Mouse (Mus musculus): ENCODE results near the gene Ahnak. TPM values are rescaled to one million over a fixed set of nuclear protein-coding genes. Genes with fewer than 3 reads are reported as not detected.
A peak's percentile ranks its signal among the peaks of the same experiment; 100 is the strongest.
"Not testable (repeated sequence)": the region's sequence is repeated elsewhere in the genome, so short reads cannot be mapped to it uniquely, and the experiment has no call there.

Ahnak gene
- polyA plus RNA-seq, 1 experiment = 163 TPM

GRCm38 (mm10) chr19:8966198-8966589, 22.9 kb upstream of the Ahnak start:
- H3K36me3 ChIP-seq (ENCODE audit: control insufficient read depth, insufficient read depth, low read length, poor library complexity, severe bottlenecking) = peaks cover 78% of the 10 kb centered on the region
- peak overlapping the region; percentile 75 for H3K27ac ChIP-seq (ENCODE audit: insufficient read depth, low read length)
- H3K9ac ChIP-seq (ENCODE audit: low read depth, poor library complexity, severe bottlenecking) = peak overlapping the region; percentile 63
- peak overlapping the region; percentile 93 for H3K4me3 ChIP-seq (ENCODE audit: low read depth, low read length)
- no peaks in the 10 kb centered on the region for H3K27me3 ChIP-seq (ENCODE audit: control insufficient read depth, insufficient read depth, low read length, poor library complexity, severe bottlenecking)
- TF ChIP-seq EP300 (IDR thresholded peaks at IDR 0.05; ENCODE audit: insufficient read depth, low read depth, low read length) = no peak
- no peak for TF ChIP-seq CTCF (IDR thresholded peaks at IDR 0.05; ENCODE audit: low read depth, low read length)
- no peak for TF ChIP-seq POLR2A (IDR thresholded peaks at IDR 0.05; ENCODE audit: insufficient read depth, low read length)
- H3K4me1 ChIP-seq (ENCODE audit: control insufficient read depth, insufficient read depth, low read length) = no peaks in the 10 kb centered on the region
- no peaks in the 10 kb centered on the region for H3K9me3 ChIP-seq (replicated peaks; ENCODE audit: control insufficient read depth, insufficient read depth, low read length, poor library complexity, severe bottlenecking)

- no peaks in the 10 kb centered on the region for H3K9me3 ChIP-seq (replicated peaks; ENCODE audit: control insufficient read depth, insufficient read depth, low read length, poor library complexity, severe bottlenecking)
- no peak for TF ChIP-seq CTCF (IDR thresholded peaks at IDR 0.05; ENCODE audit: low read depth, low read length)
- TF ChIP-seq EP300 (IDR thresholded peaks at IDR 0.05; ENCODE audit: insufficient read depth, low read depth, low read length) = no peak
- peak; percentile 18 for TF ChIP-seq POLR2A (IDR thresholded peaks at IDR 0.05; ENCODE audit: insufficient read depth, low read length)
- peak within 1 kb of the TSS; percentile 98 for H3K9ac ChIP-seq (ENCODE audit: low read depth, poor library complexity, severe bottlenecking)
- peaks cover 79% of the 10 kb centered on the region for H3K36me3 ChIP-seq (ENCODE audit: control insufficient read depth, insufficient read depth, low read length, poor library complexity, severe bottlenecking)
- H3K4me1 ChIP-seq (ENCODE audit: control insufficient read depth, insufficient read depth, low read length) = no peaks in the 10 kb centered on the region
- peak within 1 kb of the TSS; percentile 99 for H3K4me3 ChIP-seq (ENCODE audit: low read depth, low read length)
- H3K27me3 ChIP-seq (ENCODE audit: control insufficient read depth, insufficient read depth, low read length, poor library complexity, severe bottlenecking) = no peaks in the 10 kb centered on the region
- peak within 1 kb of the TSS; percentile 75 for H3K27ac ChIP-seq (ENCODE audit: insufficient read depth, low read length)
Observed at GRCm38 (mm10) chr19:8966590-8967372, 22.3 kb upstream of the Ahnak start, which contains the start of gene Eef1g. Gene Eef1g, plus strand, starts transcription at chr19:8967041.

GRCm38 (mm10) chr19:8967373-8967743, 21.7 kb upstream of the Ahnak start:
- H3K27ac ChIP-seq (ENCODE audit: insufficient read depth, low read length) = peak overlapping the region; percentile 75
- peak overlapping the region; percentile 99 for H3K4me3 ChIP-seq (ENCODE audit: low read depth, low read length)
- H3K36me3 ChIP-seq (ENCODE audit: control insufficient read depth, insufficient read depth, low read length, poor library complexity, severe bottlenecking) = peaks cover 79% of the 10 kb centered on the region
- H3K4me1 ChIP-seq (ENCODE audit: control insufficient read depth, insufficient read depth, low read length) = no peaks in the 10 kb centered on the region
- H3K9ac ChIP-seq (ENCODE audit: low read depth, poor library complexity, severe bottlenecking) = peak overlapping the region; percentile 98
- no peaks in the 10 kb centered on the region for H3K9me3 ChIP-seq (replicated peaks; ENCODE audit: control insufficient read depth, insufficient read depth, low read length, poor library complexity, severe bottlenecking)
- TF ChIP-seq POLR2A (IDR thresholded peaks at IDR 0.05; ENCODE audit: insufficient read depth, low read length) (no peak), CTCF (IDR thresholded peaks at IDR 0.05; ENCODE audit: low read depth, low read length) (no peak), EP300 (IDR thresholded peaks at IDR 0.05; ENCODE audit: insufficient read depth, low read depth, low read length) (no peak)
- H3K27me3 ChIP-seq (ENCODE audit: control insufficient read depth, insufficient read depth, low read length, poor library complexity, severe bottlenecking) = no peaks in the 10 kb centered on the region

GRCm38 (mm10) chr19:8967893-8968292, 21.2 kb upstream of the Ahnak start:
- Histone ChIP-seq H3K27ac (ENCODE audit: insufficient read depth, low read length) (peak overlapping the region; percentile 75), H3K36me3 (ENCODE audit: control insufficient read depth, insufficient read depth, low read length, poor library complexity, severe bottlenecking) (peaks cover 79% of the 10 kb centered on the region)
- no peak for TF ChIP-seq CTCF (IDR thresholded peaks at IDR 0.05; ENCODE audit: low read depth, low read length)

GRCm38 (mm10) chr19:8972491-8972890, 16.6 kb upstream of the Ahnak start:
- H3K27ac ChIP-seq (ENCODE audit: insufficient read depth, low read length); H3K27me3 ChIP-seq (ENCODE audit: control insufficient read depth, insufficient read depth, low read length, poor library complexity, severe bottlenecking); H3K9me3 ChIP-seq (replicated peaks; ENCODE audit: control insufficient read depth, insufficient read depth, low read length, poor library complexity, severe bottlenecking); H3K4me1 ChIP-seq (ENCODE audit: control insufficient read depth, insufficient read depth, low read length); H3K9ac ChIP-seq (ENCODE audit: low read depth, poor library complexity, severe bottlenecking); H3K4me3 ChIP-seq (ENCODE audit: low read depth, low read length): not testable (repeated sequence)
- peaks cover 95% of the 10 kb centered on the region for H3K36me3 ChIP-seq (ENCODE audit: control insufficient read depth, insufficient read depth, low read length, poor library complexity, severe bottlenecking)

More at GRCm38 (mm10) chr19:8967893-8968292, 21.2 kb upstream of the Ahnak start:
- H3K4me3 ChIP-seq (ENCODE audit: low read depth, low read length) = peak overlapping the region; percentile 99
- peak overlapping the region; percentile 98 for H3K9ac ChIP-seq (ENCODE audit: low read depth, poor library complexity, severe bottlenecking)
- no peaks in the 10 kb centered on the region for H3K9me3 ChIP-seq (replicated peaks; ENCODE audit: control insufficient read depth, insufficient read depth, low read length, poor library complexity, severe bottlenecking)
- H3K27me3 ChIP-seq (ENCODE audit: control insufficient read depth, insufficient read depth, low read length, poor library complexity, severe bottlenecking) = no peaks in the 10 kb centered on the region
- H3K4me1 ChIP-seq (ENCODE audit: control insufficient read depth, insufficient read depth, low read length) = no peaks in the 10 kb centered on the region

GRCm38 (mm10) chr19:8974638-8975037, 14.4 kb upstream of the Ahnak start:
- H3K4me3 ChIP-seq (ENCODE audit: low read depth, low read length) = no peak overlapping the region
- H3K9me3 ChIP-seq (replicated peaks; ENCODE audit: control insufficient read depth, insufficient read depth, low read length, poor library complexity, severe bottlenecking) = no peaks in the 10 kb centered on the region

More at GRCm38 (mm10) chr19:8974638-8975037, 14.4 kb upstream of the Ahnak start:
- Histone ChIP-seq H3K27me3 (ENCODE audit: control insufficient read depth, insufficient read depth, low read length, poor library complexity, severe bottlenecking) (no peaks in the 10 kb centered on the region), H3K9ac (ENCODE audit: low read depth, poor library complexity, severe bottlenecking) (no peak overlapping the region), H3K36me3 (ENCODE audit: control insufficient read depth, insufficient read depth, low read length, poor library complexity, severe bottlenecking) (peaks cover 96% of the 10 kb centered on the region), H3K4me1 (ENCODE audit: control insufficient read depth, insufficient read depth, low read length) (peaks cover 1% of the 10 kb centered on the region), H3K27ac (ENCODE audit: insufficient read depth, low read length) (0 out of 2 replicates have a peak overlapping the region, but pooled peaks have one; percentile 25)
- TF ChIP-seq CTCF (IDR thresholded peaks at IDR 0.05; ENCODE audit: low read depth, low read length) (no peak), EP300 (IDR thresholded peaks at IDR 0.05; ENCODE audit: insufficient read depth, low read depth, low read length) (no peak), POLR2A (IDR thresholded peaks at IDR 0.05; ENCODE audit: insufficient read depth, low read length) (no peak)

Measured in ES-Bruce4 (cell line).